Mouse (Mus musculus) urinary bladder, postnatal 14 days (tissue): ENCODE measurements around the gene Twist1.

Experiments
- DNase-seq: peaks from one replicate; pipeline ENCODE4 v3.0.0; 2021; ENCODE audit warnings: low spot score

Gene Twist1

DNA sequence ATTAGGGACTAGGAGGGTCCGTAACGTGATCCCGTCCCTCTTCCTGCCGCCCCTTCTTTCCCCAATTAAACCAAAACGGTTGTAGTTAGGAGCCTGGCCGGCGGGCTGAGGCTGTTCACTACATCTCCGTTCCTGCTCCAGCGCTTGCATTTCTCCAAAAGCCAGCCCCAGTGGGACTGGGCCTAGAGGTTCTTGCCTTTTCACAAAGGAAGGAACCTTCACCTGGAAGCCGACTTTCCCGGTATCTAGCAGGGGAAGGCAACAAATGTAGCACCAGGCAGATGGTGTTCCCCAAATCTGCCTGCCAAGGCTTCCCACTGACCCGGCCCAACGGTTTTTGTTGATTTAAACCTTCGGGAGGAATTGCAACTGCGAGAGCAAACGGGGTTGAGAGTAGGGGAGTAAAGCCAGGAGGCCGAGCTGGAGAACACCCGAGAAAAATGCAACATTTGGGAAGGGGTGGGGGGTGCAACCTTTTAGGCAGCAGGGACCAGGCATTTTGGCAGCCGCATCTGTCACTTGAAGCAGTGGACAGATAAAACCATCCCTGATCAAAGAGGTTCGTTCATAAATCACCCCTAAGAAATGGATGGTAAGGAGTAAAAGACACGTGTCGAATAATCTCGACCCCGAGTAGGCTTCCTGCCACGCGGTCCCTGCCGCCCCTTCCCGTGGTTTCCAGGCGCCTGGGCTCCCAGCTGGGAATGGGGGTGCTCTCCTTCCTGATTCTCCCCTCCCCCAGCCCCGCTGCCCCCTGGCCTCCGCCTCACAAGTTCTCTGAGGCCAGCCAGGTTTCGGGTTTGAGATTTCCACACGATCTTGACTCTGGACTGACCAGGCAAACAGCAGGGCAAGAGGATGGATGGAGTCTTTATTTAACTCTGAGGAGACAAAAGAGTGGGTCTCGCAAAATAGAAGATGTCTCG is 9.3 kb downstream of the Twist1 start:
- peak; percentile 14 for DNase-seq

- no peak for DNase-seq
Observed at GRCm38 (mm10) chr12:33967514-33967913, 10.0 kb downstream of the Twist1 start.

- no peak for DNase-seq
Observed at GRCm38 (mm10) chr12:33968041-33968897, 10.8 kb downstream of the Twist1 start.

DNA sequence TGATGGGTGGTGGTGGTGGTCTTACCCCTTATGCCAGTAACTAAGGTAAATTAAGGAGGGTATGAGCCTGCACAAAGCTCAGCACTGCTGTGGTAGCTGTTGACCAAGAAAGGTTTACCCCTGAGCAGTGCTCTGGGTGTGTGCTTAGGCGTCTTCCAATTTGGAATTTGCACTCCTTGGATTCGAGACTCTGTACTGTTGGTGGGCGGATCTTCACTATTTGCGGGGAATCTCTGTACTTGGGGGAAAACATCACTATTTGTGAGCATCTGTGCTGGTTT is 11.4 kb downstream of the Twist1 start:
- no peak for DNase-seq

DNA sequence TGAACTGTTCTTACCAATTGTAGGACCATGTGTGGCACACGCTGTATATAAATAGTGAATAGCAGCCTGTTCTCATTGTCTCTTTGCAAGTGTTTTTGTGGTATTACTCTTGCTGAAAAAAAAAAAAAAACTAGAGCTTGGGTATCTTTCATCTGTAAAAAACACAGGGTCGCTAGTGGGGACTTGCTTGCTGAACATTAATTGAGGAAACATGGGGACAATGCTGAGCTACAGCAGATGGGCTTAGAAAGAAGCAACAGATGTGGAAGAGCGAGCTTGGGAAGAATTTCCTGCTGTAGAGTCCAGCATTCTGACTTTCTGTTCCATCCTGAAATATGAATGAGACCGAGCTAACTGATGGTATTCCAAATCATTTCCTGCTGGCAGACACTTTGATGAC is 22.7 kb downstream of the Twist1 start:
- no peak for DNase-seq

GRCm38 (mm10) chr12:33981433-33981832 is 24.0 kb downstream of the Twist1 start:
- DNase-seq = peak; percentile 4

GRCm38 (mm10) chr12:33993127-33993526 is 35.7 kb downstream of the Twist1 start:
- no peak for DNase-seq
